Mouse (Mus musculus): Measurements from ENCODE around the gene Uaca.
A peak's percentile ranks its signal among the peaks of the same experiment; 100 is the strongest.

Gene Uaca

GRCm38 (mm10) chr9:60837078-60837448, 42.7 kb downstream of the Uaca start:
- no peak for DNase-seq (ENCODE audit: low spot score in 2 of 2)

GRCm38 (mm10) chr9:60837449-60838141, 43.3 kb downstream of the Uaca start:
- DNase-seq (ENCODE audit: low spot score in 2 of 2): no peak

- no peak for DNase-seq (ENCODE audit: low spot score in 2 of 2)
These were observed 44.1 kb downstream of the Uaca start for GRCm38 (mm10) chr9:60838331-60838872.

GRCm38 (mm10) chr9:60841393-60841792, 47.1 kb downstream of the Uaca start:
- DNase-seq (ENCODE audit: low spot score in 2 of 2): no peak

- DNase-seq (ENCODE audit: low spot score in 2 of 2): no peak
These were observed 49.2 kb downstream of the Uaca start for GRCm38 (mm10) chr9:60843415-60844076.

GRCm38 (mm10) chr9:60848730-60849129, 54.4 kb downstream of the Uaca start:
- DNase-seq (ENCODE audit: low spot score in 2 of 2): no peak

- DNase-seq (ENCODE audit: low spot score in 2 of 2): no peak
These were observed 55.6 kb downstream of the Uaca start for GRCm38 (mm10) chr9:60849986-60850385.

GRCm38 (mm10) chr9:60854196-60854595, 59.9 kb downstream of the Uaca start:
- no peak for DNase-seq (ENCODE audit: low spot score in 2 of 2)

- peak; percentile 82 to 86 for DNase-seq (ENCODE audit: low spot score in 2 of 2)
These were observed 63.5 kb downstream of the Uaca start for GRCm38 (mm10) chr9:60857833-60858232.

GRCm38 (mm10) chr9:60858306-60858960, 64.1 kb downstream of the Uaca start:
- peak; percentile 53 to 64 for DNase-seq (ENCODE audit: low spot score in 2 of 2)

GRCm38 (mm10) chr9:60859031-60859430, 64.7 kb downstream of the Uaca start:
- DNase-seq (ENCODE audit: low spot score in 2 of 2): no peak

- DNase-seq (ENCODE audit: low spot score in 2 of 2): no peak
These were observed 66.7 kb downstream of the Uaca start for GRCm38 (mm10) chr9:60861030-60861429.

GRCm38 (mm10) chr9:60864664-60865063, 70.3 kb downstream of the Uaca start:
- DNase-seq (ENCODE audit: low spot score in 2 of 2): no peak

- no peak for DNase-seq (ENCODE audit: low spot score in 2 of 2)
These were observed 71.5 kb downstream of the Uaca start for GRCm38 (mm10) chr9:60865866-60866265.

- no peak for DNase-seq (ENCODE audit: low spot score in 2 of 2)
These were observed 76.1 kb downstream of the Uaca start for GRCm38 (mm10) chr9:60870451-60870850.

GRCm38 (mm10) chr9:60870919-60871503, 76.7 kb downstream of the Uaca start:
- DNase-seq (ENCODE audit: low spot score in 2 of 2): no peak

- DNase-seq (ENCODE audit: low spot score in 2 of 2): no peak
These were observed 79.1 kb downstream of the Uaca start for GRCm38 (mm10) chr9:60873257-60874054.

GRCm38 (mm10) chr9:60874055-60874392, 79.7 kb downstream of the Uaca start:
- DNase-seq (ENCODE audit: low spot score in 2 of 2): no peak

GRCm38 (mm10) chr9:60876085-60876484, 81.7 kb downstream of the Uaca start:
- DNase-seq (ENCODE audit: low spot score in 2 of 2): no peak

- peak in 1 of 2 experiments; percentile 63 for DNase-seq (ENCODE audit: low spot score in 2 of 2)
These were observed 82.2 kb downstream of the Uaca start for GRCm38 (mm10) chr9:60876531-60876930.

GRCm38 (mm10) chr9:60878051-60878557, 83.8 kb downstream of the Uaca start:
- DNase-seq (ENCODE audit: low spot score in 2 of 2): no peak
